Mouse (Mus musculus) liver, postnatal 0 days (tissue): ENCODE measurements around the gene Gm17693. TPM values are rescaled to one million over a fixed set of nuclear protein-coding genes. Genes with fewer than 3 reads are reported as not detected.
"Not testable (repeated sequence)": the region's sequence is repeated elsewhere in the genome, so short reads cannot be mapped to it uniquely, and the experiment has no call there.

Source experiments
- ATAC-seq: fragments of 200-750 bp; cut with Nextera tagmentation; 2 replicates; pipeline ENCODE4 v1.8.0; 2017; ENCODE audit warnings: mild to moderate bottlenecking, moderate library complexity
- DNase-seq: peaks from one replicate; pipeline ENCODE4 v3.0.0-alpha.2; 2016
- H3K27ac ChIP-seq: fragments of 300-500 bp; sonication (generic); 2 replicates; pipeline ENCODE4 v1.5.1; 2014; ENCODE audit warnings: antibody characterized with exemption, moderate library complexity, mild to moderate bottlenecking, low read depth
- H3K27me3 ChIP-seq: fragments of 300-500 bp; sonication (generic); 2 replicates; pipeline ENCODE4 v1.6.1; 2014; ENCODE audit warnings: low read length, control low read depth, mixed read lengths; ENCODE audit not compliant: insufficient read depth
- H3K36me3 ChIP-seq: fragments of 300-500 bp; sonication (generic); replicated peaks from 2 replicates; pipeline ENCODE4 v1.6.1; 2014; ENCODE audit warnings: mild to moderate bottlenecking, control low read depth, low read length, moderate library complexity, mixed read lengths; ENCODE audit not compliant: insufficient read depth
- H3K4me1 ChIP-seq: fragments of 300-500 bp; sonication (generic); 2 replicates; pipeline ENCODE4 v1.6.1; 2014; ENCODE audit warnings: antibody characterized with exemption, mild to moderate bottlenecking, control low read depth; ENCODE audit not compliant: insufficient read depth
- H3K4me2 ChIP-seq: fragments of 300-500 bp; sonication (generic); 2 replicates; pipeline ENCODE4 v1.6.1; 2014; ENCODE audit warnings: low read depth, mild to moderate bottlenecking, low read length, moderate library complexity, mixed read lengths
- H3K4me3 ChIP-seq: fragments of 300-500 bp; sonication (generic); 2 replicates; pipeline ENCODE4 v1.5.1; 2014; ENCODE audit warnings: low read depth, low read length
- H3K9ac ChIP-seq: fragments of 300-500 bp; sonication (generic); replicated peaks from 2 replicates; pipeline ENCODE4 v1.6.1; 2014; ENCODE audit warnings: mild to moderate bottlenecking, moderate library complexity
- H3K9me3 ChIP-seq: fragments of 300-500 bp; sonication (generic); 2 replicates; pipeline ENCODE4 v1.6.1; 2016; ENCODE audit warnings: mild to moderate bottlenecking, control low read depth, low read length, mixed read lengths
- WGBS: fragments of 180-500 bp; shearing (Covaris S2); extraction: QIAGEN DNeasy Blood & Tissue Kit; methylation state at CpG from one replicate; pipeline ENCODE4 v1.1.7; 2014; ENCODE audit not compliant: insufficient replicate concordance; 5-methylcytosine and 5-hydroxymethylcytosine counted together
- polyA plus RNA-seq: library from polyadenylated mRNA; unstranded; fragments of >200 nt; fragmentation: Nextera tagmentation; extraction: Ambion mirVana; gene quantifications from 2 replicates; pipeline ENCODE4 v1.2.1, GENCODE M21; 2015

The Gm17693 gene
- polyA plus RNA-seq: not detected in 2 replicates

- ATAC-seq, H3K9me3 ChIP-seq, H3K4me3 ChIP-seq, H3K27ac ChIP-seq, H3K36me3 ChIP-seq, H3K4me2 ChIP-seq, H3K4me1 ChIP-seq, DNase-seq, H3K9ac ChIP-seq, H3K27me3 ChIP-seq: not testable (repeated sequence)
- no CpG with 5 or more reads among the region's 4 CpGs for WGBS
These were observed at the start of gene Gm17693 for GRCm38 (mm10) chrX:125705144-125705543. Gene Gm17693, plus strand, starts transcription at chrX:125705444.
